Mouse (Mus musculus) cerebellum, postnatal 10 days (tissue): Measurements from ENCODE around the gene Zbtb20.

Source experiments
- DNase-seq, 2 experiments: peaks; one replicate each; pipeline ENCODE4 v3.0.0; 2021; ENCODE audit warnings: mixed read lengths in 2 of 2

Zbtb20 gene

GRCm38 (mm10) chr16:43080923-43081702 lies 205.4 kb downstream of the Zbtb20 start:
- DNase-seq: peak; percentile 76 to 80

DNA sequence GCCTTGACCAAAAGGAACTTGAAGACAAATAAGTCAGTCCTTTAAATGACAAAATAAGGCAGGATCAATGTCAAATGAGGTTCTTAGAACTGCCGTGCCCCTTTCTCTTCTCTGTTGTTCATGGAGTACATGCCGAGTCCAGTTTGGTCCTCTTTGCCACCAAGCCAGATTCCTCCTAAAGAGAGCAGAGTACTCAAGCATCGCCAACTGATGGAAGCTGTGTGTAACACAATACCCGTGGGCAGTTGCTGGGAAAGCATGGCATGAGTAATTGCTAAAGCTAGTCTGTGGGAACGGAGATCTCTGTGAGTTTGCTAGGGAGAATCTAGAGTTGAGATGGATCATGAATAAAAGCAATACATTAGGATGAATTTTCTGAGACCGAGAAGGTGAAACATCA lies 206.3 kb downstream of the Zbtb20 start:
- peak in 1 of 2 experiments; percentile 40 for DNase-seq

DNA sequence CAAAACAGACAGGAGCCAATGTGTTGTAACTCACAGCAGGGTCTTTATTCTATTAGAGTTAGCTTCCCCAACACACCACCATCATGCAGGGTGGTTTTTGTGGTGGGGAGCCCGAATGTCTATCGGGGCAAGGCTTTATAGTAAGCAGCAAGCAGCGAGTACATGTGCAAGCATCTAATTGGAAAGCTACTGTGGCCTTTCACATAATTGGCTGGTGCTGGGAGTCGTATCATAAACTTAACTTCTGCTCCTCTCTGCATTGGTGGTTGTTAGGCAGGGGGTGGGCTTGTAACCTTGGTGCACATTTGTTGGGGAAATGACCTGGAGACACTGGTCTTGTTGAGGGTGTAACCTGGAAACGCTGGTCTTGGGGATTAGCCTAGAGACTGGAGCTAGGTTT lies 207.1 kb downstream of the Zbtb20 start:
- DNase-seq: no peak

- DNase-seq: peak; percentile 77 to 81
Observed at GRCm38 (mm10) chr16:43090188-43090587, 214.5 kb downstream of the Zbtb20 start.

- DNase-seq: no peak
Observed at GRCm38 (mm10) chr16:43094161-43094560, 218.5 kb downstream of the Zbtb20 start.

DNA sequence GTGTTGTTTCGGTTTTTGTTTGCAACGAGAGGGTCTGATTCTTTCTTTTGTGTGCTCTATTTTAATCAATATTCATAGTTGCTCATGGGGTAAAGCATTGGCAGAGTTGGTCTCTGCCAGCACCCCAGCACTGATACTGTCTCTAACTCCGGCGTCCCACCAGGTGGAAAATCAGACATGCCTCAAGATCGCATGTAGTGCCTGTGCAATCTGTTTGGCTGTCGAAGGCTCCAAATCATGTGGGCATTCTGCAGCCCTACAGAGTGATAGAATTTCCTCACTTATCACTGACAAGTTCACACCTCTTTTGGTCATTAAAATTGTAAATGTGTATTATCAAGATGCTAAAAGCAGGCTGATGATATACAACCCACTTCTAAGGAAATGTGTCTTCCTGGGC lies 219.1 kb downstream of the Zbtb20 start:
- DNase-seq: peak; percentile 48 to 52

- DNase-seq: no peak
Observed at GRCm38 (mm10) chr16:43096040-43096439, 220.4 kb downstream of the Zbtb20 start.

- DNase-seq: no peak
Observed at GRCm38 (mm10) chr16:43098153-43098552, 222.5 kb downstream of the Zbtb20 start.

GRCm38 (mm10) chr16:43098666-43099065 lies 223.0 kb downstream of the Zbtb20 start:
- peak in 1 of 2 experiments; percentile 27 for DNase-seq

- no peak for DNase-seq
Observed at GRCm38 (mm10) chr16:43111288-43111687, 235.6 kb downstream of the Zbtb20 start.

GRCm38 (mm10) chr16:43113968-43114367 lies 238.3 kb downstream of the Zbtb20 start:
- DNase-seq: no peak

- peak; percentile 84 to 87 for DNase-seq
Observed at GRCm38 (mm10) chr16:43129966-43130365, 254.3 kb downstream of the Zbtb20 start.

DNA sequence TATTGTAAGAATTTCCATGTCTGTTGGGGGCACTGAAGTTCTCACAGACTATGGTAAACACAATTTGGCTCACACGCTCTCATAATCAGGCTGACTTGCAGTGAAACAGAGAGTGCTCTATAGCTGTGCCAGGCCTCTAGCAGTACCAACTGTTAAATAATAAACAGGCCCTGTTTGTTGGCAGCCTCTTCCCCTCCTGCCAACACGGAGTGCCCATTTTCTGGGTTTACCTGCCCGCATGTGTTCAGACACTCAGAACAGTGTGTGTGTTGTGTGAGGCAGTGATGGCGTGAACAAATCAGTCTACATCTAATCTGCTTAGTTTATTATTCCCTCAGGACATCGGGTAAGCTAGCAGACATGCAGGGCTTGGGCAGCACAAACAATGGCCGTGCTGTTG lies 254.9 kb downstream of the Zbtb20 start:
- DNase-seq: peak; percentile 83 to 89

- DNase-seq: no peak
Observed at GRCm38 (mm10) chr16:43131077-43131476, 255.4 kb downstream of the Zbtb20 start.

- peak; percentile 59 to 73 for DNase-seq
Observed at GRCm38 (mm10) chr16:43168506-43168905, 292.8 kb downstream of the Zbtb20 start.

DNA sequence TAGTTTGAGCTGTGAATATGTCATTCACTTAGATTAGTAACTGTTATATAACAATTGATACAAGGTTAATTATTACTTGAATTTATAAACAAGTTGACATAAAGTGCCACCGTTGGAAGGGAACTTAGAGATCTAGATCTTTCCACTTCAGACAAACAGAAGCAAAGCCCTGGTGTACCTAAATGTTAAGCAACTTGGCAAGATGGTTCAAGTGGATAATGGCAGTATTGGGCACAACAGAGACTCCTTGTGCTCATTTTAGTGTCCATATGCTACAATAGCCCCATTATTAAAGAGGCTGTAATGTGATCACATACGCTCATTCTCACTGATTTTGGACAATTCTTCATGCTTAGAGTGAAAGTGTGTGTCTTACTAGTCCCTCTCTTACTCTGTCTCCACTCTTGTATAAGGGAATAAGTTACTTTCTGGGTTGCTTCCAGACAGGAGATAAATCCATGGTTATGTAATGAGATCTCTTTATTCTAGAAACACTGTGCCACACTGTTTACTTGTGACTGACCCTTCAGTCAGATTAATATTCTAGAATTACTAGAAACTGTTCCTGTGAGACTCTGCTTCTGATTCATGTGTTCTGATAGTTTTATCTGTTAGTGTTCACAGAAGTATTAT lies 293.7 kb downstream of the Zbtb20 start:
- no peak for DNase-seq

DNA sequence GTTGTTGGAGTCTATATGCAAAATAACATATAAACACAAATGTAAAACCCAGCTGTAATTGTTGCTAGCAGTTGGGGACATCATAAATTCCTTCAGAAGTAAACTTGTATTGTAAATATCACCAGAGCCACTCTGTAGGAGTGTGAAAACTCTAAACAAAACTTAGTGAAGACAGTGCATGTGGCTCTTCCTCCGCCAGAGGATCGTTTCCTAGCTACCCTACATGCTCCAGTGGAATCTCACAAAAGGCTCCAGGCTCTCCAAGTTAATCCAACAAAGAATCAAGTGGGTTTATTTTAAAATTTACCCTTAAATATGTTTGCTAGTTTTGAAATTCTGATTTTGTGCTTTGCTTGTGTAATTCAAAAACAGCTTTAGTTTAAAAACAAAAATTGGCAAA lies 296.5 kb downstream of the Zbtb20 start:
- no peak for DNase-seq

GRCm38 (mm10) chr16:43172912-43173311 lies 297.2 kb downstream of the Zbtb20 start:
- DNase-seq: peak; percentile 57 to 79

- peak; percentile 26 to 34 for DNase-seq
Observed at GRCm38 (mm10) chr16:43174815-43175214, 299.1 kb downstream of the Zbtb20 start.

- no peak for DNase-seq
Observed at GRCm38 (mm10) chr16:43181038-43181437, 305.4 kb downstream of the Zbtb20 start.

DNA sequence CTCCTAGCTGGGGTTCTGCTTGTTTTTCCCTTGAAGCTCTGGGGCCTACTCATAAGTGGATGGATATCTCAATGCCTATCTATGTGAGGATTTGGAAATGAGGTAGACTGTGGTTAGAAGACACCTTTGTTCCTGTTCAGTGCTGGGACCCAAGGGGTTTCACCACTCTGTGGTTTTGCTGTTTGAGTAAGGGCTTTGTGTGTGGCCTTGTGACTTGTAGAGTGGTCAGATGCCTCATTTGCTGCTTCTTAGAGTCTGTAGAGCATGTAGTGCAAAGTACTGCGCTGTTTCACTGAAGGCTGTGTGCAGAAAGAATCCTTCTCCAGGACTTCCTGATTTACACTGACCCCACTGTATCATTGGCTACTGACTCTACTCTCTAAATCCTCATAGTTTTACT lies 314.7 kb downstream of the Zbtb20 start:
- peak; percentile 4 to 34 for DNase-seq

GRCm38 (mm10) chr16:43191060-43191850 lies 315.6 kb downstream of the Zbtb20 start:
- peak; percentile 82 to 85 for DNase-seq

DNA sequence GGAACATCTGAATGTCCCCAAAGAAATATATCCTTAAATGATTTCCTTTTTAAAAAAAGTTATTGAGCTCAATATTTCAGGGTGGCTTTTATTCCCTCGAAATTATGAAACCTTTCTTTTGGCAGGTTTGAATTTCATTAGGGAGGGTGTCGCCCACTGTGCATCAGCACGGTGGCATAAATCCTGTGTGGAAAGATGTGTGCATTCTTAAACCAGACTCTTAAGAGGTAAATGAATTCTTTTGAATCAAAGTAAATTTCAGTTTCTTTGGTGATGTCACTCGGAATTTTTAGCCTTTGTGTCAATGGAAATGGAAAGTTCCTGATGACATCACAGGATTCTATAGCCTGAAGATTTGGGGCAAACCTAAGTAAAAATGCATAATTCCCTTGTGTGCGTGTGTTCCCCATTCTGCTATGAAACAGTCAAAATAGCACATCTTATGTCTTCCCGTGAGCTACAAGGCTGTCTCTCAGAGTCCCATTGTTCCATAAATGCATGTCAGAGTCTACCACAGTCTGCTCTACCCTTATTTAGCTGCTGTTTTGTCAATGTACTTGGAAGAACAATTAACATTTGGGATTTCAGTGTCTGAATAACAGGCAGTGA lies 318.1 kb downstream of the Zbtb20 start:
- peak in 1 of 2 experiments; percentile 21 for DNase-seq
